Mouse (Mus musculus): Measurements from ENCODE around the gene Slc3a2.
"Not testable (repeated sequence)": the region's sequence is repeated elsewhere in the genome, so short reads cannot be mapped to it uniquely, and the experiment has no call there.

Slc3a2 gene

DNA sequence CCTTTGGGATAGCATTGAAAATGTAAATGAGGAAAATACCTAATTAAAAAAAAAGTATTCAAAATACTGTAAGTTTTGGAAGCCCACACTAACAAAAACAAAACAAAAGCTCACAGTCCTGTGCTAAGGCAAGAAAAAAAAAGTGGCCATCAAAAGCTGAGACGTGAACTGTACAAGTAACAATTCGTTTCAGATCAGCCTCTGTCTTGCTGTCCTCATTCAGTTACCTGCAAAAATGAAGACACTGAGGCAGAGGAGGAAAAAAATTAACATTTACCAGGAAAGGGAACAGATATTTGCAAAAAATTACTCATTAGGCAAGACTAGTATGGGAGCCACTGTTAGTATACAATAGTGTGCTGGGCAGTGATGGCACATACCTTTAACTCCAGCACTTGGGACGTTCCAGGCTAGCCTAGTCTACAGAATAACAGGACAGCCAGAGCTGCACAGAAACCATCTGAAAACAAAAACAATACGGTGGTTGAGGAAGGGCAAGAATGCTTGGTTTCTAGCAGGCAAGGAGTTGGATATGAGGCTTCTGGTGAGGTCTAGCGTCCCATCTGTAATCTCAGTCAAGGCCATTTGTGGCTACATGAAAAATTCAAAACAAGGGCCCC lies 4.4 kb upstream of the Slc3a2 start:
- no peak for DNase-seq (ENCODE audit: low spot score)

DNA sequence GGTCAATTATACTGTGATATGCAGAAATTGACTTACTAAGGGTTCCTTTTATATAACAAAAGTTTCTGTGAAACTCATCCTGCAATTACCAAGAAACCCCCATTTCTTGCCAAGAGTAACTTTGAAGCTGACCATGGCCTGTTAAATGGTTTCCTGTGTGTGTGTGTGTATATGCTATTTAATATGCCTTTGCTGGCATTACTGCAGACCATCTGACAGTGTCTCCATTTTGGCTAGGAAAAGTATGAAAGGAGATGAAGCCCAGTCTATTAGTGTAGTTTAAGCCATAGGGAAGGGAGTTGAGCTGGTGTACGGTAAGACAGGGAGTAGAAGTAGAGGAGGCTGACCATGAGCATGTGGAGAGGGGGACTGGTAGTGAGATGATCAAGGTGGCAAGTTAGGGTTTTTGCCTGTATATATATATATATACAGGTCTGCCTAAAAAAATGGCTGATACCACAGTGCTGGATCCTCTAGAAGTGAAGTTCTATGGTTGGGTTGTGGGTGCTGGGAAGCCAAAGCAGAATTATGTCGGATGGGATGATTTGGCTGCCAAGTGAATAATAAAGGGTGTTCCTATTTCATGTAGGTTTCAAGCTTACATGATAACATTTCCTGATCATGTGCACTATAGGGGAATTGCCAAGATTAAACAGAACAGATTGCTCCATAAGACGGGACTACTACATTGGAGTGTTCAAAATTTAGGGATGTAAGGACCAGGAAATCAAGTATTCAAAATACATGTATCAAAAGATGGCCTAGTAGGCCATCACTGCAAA lies 3.6 kb upstream of the Slc3a2 start:
- DNase-seq (ENCODE audit: low spot score): no peak

DNA sequence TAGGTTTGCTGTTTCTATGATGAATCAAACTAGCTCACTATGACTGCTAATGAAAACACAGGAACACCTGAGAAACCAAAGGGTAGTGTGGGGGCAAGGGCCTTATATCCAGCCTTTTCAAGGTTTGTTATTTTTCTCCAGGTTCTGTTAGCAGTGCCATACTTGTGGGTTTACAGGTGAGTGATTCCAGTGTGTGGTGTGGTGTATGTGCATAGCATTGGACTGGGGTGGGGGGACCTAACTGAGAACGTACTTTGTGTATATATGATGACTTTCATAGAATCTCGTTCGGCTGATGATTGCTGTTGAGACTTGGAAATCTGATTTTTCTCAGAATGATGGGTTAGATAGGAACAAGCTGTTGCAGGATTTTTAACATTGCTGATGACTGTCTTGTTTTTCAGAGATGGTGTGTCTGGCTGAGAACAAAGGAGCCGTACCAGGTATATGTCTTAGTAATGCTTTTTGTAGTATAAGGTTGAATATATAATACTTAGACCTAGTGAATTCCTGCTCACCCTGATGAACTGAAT lies 2.0 kb upstream of the Slc3a2 start:
- DNase-seq (ENCODE audit: low spot score): no peak

DNA sequence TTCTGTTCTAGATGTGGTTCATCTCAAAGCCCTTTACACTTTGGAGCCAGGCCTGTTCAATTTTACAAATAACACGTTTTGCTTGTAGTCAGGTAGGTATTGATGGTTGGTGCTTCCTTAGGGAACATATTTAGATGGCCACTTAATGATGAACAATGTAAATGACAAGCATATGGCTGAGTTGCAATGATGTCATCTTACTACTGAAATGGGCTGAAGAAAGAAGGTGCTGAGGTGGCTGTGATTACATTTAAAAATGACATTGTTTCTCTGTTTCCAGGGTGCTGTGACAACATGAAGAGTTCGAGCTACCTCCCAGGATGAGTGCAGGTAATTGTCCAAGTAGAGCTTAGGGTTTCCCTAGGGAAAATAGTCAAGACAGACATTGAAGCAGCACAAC lies 1.2 kb upstream of the Slc3a2 start:
- DNase-seq (ENCODE audit: low spot score): peak; percentile 24

DNA sequence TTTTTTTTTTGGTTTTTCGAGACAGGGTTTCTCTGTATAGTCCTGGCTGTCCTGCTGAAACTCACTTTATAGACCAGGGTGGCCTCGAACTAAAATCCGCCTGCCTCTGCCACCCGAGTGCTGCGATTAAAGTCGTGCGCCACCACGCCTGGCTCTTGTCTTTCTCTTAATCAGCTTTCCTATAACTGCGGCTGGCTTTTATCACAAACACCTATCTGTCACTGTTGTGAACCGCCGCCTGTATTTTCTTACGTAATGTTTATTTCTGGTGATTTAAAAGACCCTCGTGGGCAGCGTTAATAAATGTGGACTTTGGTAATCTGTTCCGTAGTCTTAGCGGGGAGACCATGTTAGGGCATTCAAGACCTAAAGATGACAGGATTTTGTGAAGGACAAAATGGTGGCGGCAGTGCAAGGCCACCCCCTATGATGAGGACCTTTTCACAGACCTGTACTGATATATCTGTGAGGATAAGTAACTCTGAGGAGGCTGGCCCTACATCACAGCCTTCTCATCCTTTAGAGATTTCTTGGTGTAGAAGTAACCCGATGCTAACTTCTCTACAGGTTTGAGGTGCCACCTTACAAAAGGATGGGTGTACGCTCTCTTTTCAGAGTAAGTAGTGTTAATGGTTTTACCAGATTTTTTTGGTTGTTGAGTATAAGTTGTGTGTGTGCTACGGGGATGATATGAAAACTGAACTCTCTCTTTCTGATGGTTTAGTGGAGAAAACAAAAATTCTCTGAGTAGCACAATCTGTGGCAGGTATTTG lies 591 bp upstream of the Slc3a2 start:
- peak; percentile 29 for DNase-seq (ENCODE audit: low spot score)

DNA sequence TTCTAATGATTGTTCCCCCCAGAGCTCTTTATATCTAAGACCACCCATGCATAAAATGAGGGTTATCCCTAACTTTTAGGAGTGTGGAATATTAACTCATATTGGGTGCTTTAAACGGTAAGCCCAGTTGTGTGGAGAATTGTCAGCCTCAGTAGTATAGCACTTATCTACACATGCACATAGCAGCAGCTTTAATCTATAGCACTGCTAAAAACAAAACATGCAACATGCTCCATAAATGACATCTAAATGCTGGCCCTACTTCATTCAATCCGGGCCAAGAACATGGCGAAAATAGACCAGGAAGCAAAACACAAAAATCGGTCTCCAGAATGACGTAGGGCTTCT lies 636 bp downstream of the Slc3a2 start:
- DNase-seq (ENCODE audit: low spot score): no peak

DNA sequence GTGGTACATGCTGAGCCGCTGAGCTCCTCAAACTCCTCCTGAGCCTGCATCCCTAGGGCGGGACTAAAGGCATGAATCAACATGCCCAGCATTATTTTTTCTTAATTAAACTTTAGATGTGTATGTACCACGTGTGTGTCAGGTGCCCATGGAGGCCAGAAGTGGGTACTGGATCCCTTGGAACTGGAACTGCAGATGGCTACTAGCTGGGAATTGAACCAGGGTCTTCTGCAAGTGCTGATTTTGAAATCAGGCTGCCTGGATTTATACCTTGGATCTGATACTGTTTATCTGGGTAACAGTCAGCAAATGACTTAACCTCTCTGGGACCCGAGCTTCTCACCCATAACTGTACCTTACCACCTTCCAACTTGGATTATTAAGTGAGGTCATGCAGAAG lies 1.1 kb downstream of the Slc3a2 start:
- no peak for DNase-seq (ENCODE audit: low spot score)

DNA sequence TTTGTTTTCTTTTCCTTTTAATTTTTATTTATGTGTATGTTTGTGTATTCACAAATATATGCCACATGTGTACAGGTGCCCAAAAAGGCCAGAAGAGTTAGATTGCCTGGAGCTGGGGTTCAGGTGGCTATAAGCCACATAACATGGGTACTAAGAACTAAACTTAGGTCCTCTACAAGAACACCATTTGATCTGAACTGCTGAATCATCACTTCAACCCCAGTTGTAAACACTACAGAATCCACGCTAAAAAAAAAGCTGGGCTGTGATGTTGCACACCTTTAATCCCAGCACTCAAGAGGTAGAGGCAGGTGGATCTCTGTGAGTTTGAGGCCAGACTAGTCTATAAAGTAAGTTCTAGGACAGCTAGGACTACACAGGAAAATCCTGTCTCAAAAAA lies 1.8 kb downstream of the Slc3a2 start:
- no peak for DNase-seq (ENCODE audit: low spot score)

DNA sequence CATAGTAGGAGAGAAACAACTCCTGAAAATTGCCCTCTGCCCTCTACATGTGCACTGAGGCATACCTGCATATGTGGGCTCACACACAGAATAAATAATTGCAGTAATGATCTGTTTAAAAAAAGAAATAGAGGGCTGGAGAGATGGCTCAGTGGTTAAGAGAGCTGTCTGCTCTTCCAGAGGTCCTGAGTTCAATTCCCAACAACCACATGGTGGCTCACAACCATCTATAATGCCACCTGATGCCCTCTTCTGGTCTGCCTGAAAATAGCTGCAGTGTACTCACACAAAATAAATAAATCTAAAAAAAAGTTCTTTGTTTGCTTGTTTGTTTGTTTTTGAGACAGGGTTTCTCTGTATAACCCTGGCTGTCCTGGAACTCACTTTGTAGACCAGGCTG lies 4.1 kb downstream of the Slc3a2 start:
- not testable (repeated sequence) for DNase-seq (ENCODE audit: low spot score)

DNA sequence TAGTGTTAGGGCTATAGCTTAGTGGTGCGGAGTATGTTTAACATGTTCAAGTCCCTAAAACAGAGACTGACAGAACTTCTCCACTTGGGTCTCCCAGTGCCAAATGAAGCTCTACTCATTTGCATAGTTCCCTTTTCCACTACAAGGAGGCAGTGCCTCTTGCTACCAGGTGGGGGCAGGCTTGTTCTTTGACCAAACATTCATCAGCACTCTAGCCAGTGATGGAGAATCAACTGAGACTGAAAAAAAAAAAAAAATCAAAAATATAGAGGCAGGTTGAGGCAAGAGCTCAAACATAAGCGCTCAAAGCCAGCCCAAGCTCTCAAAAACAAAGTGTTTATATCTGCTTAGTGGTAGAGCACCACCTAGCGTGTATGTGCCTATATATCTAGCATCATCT lies 4.8 kb downstream of the Slc3a2 start:
- DNase-seq (ENCODE audit: low spot score): peak; percentile 71

DNA sequence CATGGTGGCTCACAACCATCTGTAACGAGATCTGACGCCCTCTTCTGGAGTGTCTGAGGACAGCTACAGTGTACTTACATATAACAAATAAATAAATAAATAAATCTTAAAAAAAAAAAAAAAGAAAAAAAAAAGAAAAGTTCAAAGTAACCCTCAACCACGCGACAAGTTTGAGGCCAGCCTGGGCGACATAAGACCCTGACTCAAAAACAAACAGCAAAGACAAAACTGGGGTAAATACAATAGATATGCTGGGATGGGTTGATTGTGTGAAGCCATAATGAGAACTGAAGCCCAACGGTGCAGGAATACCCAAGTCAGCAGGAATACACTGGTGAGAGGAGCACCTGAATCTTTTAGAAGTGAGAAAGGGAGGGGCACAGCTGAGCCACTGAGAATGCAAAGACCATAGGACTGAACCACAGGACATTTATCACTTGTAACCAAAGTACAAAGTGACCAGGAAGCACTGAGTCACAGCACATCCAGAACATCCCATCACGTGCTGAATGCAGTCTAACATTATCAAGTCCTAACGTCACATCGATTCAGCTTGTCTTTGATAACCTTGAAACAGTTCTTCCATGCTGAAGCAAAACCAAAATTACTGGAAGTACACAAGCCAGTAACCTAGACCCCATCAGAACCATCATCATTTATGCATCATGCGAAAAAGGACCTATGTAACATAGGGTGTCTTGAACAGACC lies 6.2 kb downstream of the Slc3a2 start:
- DNase-seq (ENCODE audit: low spot score): no peak

DNA sequence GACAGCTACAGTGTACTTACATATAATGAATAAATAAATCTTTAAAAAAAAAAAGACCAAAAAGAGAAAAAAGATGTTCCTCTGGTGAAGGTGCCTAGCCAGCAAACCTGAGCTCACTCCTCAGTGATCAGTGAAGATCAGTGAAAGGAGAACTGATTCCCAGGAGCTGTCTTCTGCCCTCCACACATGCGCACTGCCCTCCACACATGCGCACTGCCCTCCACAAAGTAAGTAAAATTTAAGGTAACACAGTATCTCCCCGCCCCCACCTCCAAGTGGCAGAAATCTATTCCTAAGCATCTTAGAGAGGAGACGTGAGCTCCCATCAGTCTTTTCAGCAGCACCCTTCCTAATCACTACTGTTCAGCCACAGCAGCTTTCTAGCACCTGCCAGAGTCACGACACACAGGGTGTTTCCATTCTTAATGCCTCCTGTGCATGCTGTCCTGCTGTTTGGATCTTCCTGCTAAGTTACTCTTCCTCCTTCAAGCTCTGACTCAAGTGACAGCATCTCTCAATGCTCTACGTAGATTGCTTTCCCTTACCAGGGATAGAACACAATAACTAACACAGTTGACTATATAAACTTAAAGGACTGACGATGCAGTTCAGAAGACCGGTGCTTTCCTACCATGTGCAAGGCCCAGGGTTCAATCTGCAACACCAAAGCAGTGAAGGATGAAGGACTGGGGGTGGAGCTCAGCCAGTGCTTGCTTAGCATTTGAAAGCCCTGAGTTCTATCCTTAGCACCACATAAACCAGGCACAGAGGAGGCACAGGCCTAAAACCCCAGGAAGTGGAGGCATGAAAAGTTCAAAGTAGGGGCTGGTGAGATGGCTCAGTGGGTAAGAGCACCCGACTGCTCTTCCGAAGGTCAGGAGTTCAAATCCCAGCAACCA lies 7.1 kb downstream of the Slc3a2 start:
- DNase-seq (ENCODE audit: low spot score): no peak

DNA sequence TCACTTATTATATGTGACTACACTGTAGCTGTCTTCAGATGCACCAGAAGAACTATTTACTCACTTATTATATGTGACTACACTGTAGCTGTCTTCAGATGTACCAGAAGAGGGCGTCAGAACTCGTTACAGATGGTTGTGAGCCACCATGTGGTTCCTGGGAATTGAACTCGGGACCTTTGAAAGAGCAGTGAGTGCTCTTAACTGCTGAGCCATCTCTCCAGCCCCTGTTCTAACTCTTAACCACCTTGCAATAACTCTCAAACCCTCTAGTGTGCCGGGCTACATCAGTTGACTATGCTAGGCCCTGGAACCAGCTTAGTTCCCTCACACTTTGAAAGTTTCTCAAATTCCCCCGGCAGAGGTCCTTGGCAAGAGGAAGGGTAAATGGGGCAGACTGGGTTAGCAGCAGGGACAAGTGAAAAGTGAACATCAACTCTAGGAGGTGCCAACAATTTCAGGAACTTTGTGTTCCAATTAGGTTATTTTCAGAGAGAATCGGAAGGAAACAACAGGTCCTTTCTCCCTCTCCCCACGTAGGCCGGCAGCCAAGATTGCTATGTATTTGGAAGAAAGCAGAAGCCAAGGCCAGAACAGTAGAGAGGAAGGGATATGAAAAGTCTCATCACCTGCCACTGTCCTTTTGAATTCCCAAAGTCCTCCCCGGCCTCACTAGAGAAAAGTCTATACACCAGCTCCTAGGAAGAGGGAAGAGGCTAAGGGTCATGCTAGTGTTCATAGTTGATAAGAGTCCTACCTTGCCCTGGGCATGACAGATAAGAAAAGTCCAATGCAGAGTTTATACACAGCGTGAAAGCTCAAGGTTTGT lies 8.3 kb downstream of the Slc3a2 start:
- no peak for DNase-seq (ENCODE audit: low spot score)

DNA sequence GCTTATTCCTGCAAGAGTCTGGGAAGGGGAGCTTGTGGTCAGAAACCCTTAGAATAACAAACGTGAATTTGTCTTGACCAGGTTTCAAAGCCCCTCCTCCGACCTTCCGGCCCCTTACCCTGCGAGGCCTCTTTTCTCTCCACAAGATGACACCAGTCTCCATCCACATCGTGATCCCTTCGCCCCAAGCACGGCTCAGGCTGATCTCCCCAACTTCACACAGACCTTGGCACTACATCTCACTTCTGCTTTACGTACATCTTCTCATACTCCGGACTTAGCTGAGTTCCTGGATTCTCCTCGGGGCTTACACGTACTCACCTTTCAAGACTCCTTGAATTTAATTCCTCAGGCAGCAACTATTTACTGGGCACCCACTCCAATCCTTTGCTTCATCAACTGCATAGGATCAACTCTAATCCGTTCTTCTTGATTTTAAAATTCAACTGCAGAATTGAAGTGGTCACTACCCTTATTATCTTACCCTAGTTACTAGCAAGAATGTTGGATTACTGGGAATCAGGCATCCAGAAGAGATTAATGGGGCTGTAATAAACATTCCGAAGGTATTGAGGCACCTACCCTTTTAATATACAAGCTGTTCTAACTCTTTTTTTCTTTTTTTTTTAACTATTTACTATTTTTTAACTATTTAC lies 9.0 kb downstream of the Slc3a2 start:
- DNase-seq (ENCODE audit: low spot score): no peak

DNA sequence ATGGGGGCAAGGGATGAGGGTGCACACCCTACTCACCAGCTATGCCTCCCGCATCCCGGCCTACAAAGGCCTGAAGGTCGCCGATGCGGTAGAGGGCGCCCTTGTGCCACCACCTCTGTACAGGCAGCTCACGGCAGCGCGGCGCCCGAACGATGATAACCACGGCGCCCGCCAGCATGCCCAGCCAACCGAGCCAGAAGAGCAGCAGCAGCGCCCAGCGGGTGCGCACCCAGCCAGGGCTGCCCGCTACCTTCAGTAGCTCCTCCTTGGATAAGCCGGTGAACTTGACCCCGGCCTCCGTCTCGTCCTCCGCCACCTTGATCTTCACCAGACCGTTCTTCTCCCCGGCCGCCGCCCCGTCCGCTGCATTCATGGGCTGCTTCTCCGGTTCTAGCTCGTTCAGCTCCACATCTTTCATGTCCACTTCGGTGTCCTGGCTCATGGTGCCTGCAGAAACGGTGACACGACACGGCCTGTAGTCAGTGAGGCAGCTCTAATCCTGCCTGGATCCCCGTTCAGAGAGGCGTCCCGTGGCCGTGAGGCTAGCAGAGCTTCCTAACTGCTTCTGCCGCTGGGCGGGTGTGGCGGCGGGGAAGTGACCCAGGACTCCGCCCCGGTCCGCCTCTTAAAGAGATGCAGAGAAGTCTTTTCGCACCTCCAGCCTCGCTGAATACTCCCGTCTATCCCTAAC lies 9.7 kb downstream of the Slc3a2 start:
- DNase-seq (ENCODE audit: low spot score): peak; percentile 84

DNA sequence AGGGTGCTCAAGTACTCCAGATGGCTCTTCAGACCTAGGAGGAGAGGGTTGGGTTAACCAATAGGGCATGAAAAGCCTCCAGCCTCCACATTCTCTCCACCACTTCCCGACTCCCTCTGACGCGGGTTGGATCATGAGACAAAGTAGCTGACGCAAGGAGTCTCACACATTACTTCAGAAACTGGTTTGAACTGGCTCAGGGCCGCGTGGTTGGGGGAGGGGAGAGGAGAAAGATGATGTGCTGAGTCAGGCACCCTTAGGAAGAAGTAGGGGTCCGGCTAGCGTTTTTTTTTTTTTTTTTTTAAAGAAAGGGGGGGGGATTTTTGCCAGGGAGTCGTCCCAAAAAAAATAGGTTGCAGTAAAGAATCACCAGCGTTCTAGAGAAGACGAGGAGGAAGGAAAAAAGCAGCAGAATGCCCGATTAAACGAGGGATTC lies 10.3 kb downstream of the Slc3a2 start:
- DNase-seq (ENCODE audit: low spot score): peak; percentile 89

DNA sequence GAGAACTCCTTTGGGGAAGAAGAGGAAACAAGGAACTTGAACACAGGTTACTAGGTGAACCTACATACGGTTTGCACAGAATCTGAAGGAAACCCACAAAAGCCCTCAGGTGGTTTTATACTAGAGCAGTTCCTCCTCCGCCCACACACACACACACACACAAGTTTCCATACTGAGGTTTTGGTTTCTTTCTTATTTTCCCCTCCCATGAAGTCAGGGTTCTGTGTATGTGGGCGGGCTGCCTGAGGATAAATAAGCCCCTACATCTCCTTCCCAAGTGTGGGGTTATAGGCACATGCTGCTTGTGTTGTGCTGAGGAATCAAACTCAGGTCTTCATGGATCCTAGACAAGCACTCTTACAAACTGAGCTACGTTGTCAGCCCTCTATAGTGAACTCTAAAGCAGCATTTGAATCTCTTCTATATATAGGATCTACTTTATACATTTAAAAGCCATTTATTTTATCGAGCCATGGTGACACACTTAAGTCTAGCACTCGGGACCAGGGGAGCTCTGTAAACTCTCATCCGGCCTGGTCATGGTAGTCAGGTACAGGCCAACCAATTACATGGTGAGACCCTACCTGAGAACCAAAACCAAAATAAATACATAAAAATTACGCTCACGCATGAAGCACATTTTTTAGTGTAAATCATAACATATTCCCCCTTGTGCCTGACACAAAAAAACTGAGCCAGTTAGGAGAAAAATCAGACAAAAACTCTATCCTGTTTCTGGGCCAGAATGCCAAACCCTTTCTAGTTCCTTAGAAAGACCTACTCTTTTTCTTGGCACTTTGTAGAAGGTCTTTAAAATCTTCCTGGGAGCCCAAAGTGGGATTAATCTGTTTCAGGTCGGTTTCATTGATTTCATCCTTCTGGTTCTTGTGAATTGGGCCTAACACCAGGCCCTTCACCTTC lies 11.0 kb downstream of the Slc3a2 start:
- DNase-seq (ENCODE audit: low spot score): no peak

DNA sequence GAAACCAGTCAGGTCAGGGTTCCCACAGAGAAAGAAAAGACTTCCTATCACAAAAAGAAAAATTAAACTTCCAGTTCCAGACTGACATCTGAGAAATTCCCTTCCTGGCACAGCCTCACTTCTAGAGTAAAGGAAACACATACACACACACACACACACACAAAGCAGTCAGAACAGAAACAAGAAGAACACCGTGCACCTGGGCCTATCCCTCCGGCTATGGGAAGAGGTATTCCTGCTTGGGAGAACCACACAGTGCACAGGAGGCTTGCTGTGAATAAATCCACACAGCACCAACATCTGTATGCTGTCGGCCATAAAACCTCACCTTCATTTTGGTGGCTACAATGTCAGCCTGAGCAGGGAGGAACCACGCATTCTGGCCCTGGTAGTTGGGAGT lies 11.7 kb downstream of the Slc3a2 start:
- DNase-seq (ENCODE audit: low spot score): no peak
